Mouse (Mus musculus) midbrain, embryonic 16.5 days (tissue): Measurements from ENCODE around the gene Adprh. TPM values are rescaled to one million over a fixed set of nuclear protein-coding genes. Genes with fewer than 3 reads are reported as not detected.

Experiments
- ATAC-seq: fragments of 200-750 bp; cut with Nextera tagmentation; 2 replicates; pipeline ENCODE4 v1.8.0; 2017; ENCODE audit warnings: moderate TSS enrichment
- H3K27ac ChIP-seq: fragments of 300-500 bp; sonication (generic); 2 replicates; pipeline ENCODE4 v1.5.1; 2014; ENCODE audit warnings: mild to moderate bottlenecking, low read length, mixed read lengths
- H3K27me3 ChIP-seq: fragments of 300-500 bp; sonication (generic); 2 replicates; pipeline ENCODE4 v1.6.1; 2014; ENCODE audit warnings: low read depth, low read length, mixed read lengths; ENCODE audit not compliant: control insufficient read depth, insufficient read depth
- H3K36me3 ChIP-seq: fragments of 300-500 bp; sonication (generic); 2 replicates; pipeline ENCODE4 v1.6.1; 2014; ENCODE audit warnings: mild to moderate bottlenecking, low read length, moderate library complexity, mixed read lengths; ENCODE audit not compliant: control insufficient read depth, insufficient read depth
- H3K4me1 ChIP-seq: fragments of 300-500 bp; sonication (generic); 2 replicates; pipeline ENCODE4 v1.6.1; 2014; ENCODE audit warnings: mild to moderate bottlenecking, low read length, mixed read lengths; ENCODE audit not compliant: control insufficient read depth, insufficient read depth
- H3K4me2 ChIP-seq: fragments of 300-500 bp; sonication (generic); 2 replicates; pipeline ENCODE4 v1.6.1; 2014; ENCODE audit warnings: mild to moderate bottlenecking, low read length, mixed read lengths
- H3K4me3 ChIP-seq: fragments of 300-500 bp; sonication (generic); 2 replicates; pipeline ENCODE4 v1.5.1; 2014; ENCODE audit warnings: low read depth, mild to moderate bottlenecking, low read length, moderate library complexity, mixed read lengths
- H3K9ac ChIP-seq: fragments of 300-500 bp; sonication (generic); 2 replicates; pipeline ENCODE4 v1.6.1; 2014; ENCODE audit warnings: low read depth, low read length, mixed read lengths
- H3K9me3 ChIP-seq: fragments of 300-500 bp; sonication (generic); replicated peaks from 2 replicates; pipeline ENCODE4 v1.6.1; 2014; ENCODE audit warnings: mild to moderate bottlenecking, low read length, mixed read lengths; ENCODE audit not compliant: control insufficient read depth, poor library complexity, severe bottlenecking
- WGBS: fragments of 180-500 bp; shearing (Covaris S2); extraction: QIAGEN DNeasy Blood & Tissue Kit; methylation state at CpG from one replicate; pipeline ENCODE4 v1.1.7; 2014; 5-methylcytosine and 5-hydroxymethylcytosine counted together
- polyA plus RNA-seq: library from polyadenylated mRNA; unstranded; fragments of >200 nt; fragmentation: Nextera tagmentation; extraction: Ambion mirVana; gene quantifications from 2 replicates; pipeline ENCODE4 v1.2.1, GENCODE M21; 2015

Adprh gene
- polyA plus RNA-seq, 1 experiment from 2014 or later, result 160 TPM

DNA sequence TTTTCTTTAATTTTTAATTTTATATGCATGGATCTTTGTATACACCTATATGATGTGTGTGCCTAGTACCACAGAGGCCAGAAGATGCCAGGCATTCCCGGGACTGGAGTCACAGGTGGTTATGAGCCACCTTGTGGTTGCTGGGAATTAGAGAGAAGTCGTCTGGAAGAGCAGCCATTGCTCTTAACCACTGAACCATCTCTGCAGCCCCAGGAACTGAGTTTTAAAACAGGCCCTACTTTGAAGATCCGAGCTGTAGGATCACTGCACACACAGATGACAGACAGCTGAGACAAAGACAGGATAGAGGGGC is 16.2 kb upstream of the Adprh start:
- WGBS, result 36% methylated on average over 3 of the region's 3 CpGs

DNA sequence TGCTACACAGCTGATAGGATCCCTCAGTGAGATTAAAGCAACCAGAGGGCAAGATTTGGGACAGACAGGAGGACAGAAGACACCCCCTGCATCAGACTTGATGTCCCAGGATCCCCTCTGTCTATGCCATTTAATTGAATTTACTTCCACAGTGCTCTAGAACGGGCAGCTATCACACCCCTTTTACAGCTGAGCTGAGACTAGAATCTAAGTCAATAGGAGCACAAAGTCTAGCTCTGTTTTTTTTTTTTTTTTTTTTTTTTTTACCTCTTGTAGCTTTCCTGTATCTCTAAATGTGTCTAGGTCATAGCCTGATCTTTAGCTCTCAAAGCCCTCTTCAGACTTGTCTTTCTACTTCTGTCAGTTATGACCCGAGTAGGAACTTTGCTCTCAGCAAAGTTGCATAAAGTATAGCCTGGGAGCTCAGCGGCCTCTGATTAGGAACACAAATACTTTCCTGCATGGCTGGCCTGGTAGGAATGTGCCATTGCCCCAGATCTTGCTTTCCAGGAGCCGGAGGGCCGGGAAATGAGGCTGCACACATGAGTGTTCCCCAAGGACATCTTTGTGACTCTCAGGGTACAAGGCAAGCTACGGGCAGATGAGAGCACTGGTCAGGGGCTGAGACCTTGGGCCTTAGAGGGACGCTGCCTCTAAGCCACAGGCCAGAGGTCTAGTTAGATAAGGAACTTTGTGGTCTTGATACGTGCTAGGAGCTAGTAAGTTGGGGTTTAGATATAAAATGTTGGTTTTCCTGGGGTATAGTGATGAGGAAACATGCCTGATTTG is 15.6 kb upstream of the Adprh start:
- H3K9ac ChIP-seq, result no peak overlapping the region
- 85% methylated on average over 8 of the region's 8 CpGs for WGBS

More for the DNA sequence above, 16.2 kb upstream of the Adprh start:
- no peak for ATAC-seq
- no peak overlapping the region for H3K9ac ChIP-seq
- H3K36me3 ChIP-seq, result no peaks in the 10 kb centered on the region
- no peaks in the 10 kb centered on the region for H3K9me3 ChIP-seq
- H3K27me3 ChIP-seq, result no peaks in the 10 kb centered on the region
- no peak overlapping the region for H3K4me2 ChIP-seq
- no peak overlapping the region for H3K4me3 ChIP-seq
- H3K4me1 ChIP-seq, result no peaks in the 10 kb centered on the region
- no peak overlapping the region for H3K27ac ChIP-seq

DNA sequence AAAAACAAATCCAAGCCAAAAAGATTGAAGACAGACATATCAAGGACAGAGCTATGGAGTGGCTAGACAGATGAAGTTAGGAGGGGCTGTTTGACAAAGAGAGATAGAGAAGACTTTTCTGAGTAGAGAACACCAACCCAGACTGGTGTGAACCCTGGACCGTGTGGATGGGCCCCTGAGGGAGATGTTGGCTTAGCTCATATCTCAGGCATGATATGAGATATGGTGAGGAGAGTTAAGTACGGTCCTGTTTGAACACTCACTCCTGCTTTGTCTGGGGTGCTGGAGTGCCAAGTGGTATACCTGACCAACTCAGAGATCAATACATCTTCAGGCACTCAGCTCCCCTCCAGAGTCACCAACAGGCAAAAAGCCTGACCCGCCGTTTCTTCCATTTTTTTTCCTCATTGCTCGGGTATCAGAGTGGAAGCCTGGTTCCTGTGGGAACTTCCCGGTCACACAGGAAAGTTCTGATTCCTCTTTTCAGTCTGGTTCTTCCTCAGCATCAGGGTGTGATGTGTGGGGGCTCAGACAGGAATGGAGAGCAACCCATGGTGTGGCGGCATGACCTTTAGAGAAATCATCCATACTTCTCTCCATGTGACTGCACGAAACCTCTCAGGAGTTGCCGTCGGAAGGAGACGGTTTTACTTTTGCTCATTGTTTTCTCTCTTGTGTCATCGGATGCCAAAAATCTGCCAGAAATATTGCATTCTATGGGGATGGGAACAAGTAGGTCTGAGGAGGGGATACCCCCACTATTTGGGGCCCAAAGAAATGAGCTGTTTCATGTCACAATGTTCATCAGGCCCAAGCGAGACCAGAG is 14.8 kb upstream of the Adprh start:
- no peaks in the 10 kb centered on the region for H3K9me3 ChIP-seq
- no peak overlapping the region for H3K27ac ChIP-seq
- no peak overlapping the region for H3K9ac ChIP-seq
- no peaks in the 10 kb centered on the region for H3K4me1 ChIP-seq
- no peak overlapping the region for H3K4me2 ChIP-seq
- no peak for ATAC-seq
- 89% methylated on average over 13 of the region's 13 CpGs for WGBS
- H3K4me3 ChIP-seq, result no peak overlapping the region
- H3K36me3 ChIP-seq, result no peaks in the 10 kb centered on the region
- H3K27me3 ChIP-seq, result no peaks in the 10 kb centered on the region

More for the DNA sequence above, 15.6 kb upstream of the Adprh start:
- H3K4me3 ChIP-seq, result no peak overlapping the region
- H3K27ac ChIP-seq, result no peak overlapping the region
- no peaks in the 10 kb centered on the region for H3K4me1 ChIP-seq
- H3K27me3 ChIP-seq, result no peaks in the 10 kb centered on the region
- no peak for ATAC-seq
- H3K36me3 ChIP-seq, result no peaks in the 10 kb centered on the region
- H3K4me2 ChIP-seq, result no peak overlapping the region
- H3K9me3 ChIP-seq, result no peaks in the 10 kb centered on the region

DNA sequence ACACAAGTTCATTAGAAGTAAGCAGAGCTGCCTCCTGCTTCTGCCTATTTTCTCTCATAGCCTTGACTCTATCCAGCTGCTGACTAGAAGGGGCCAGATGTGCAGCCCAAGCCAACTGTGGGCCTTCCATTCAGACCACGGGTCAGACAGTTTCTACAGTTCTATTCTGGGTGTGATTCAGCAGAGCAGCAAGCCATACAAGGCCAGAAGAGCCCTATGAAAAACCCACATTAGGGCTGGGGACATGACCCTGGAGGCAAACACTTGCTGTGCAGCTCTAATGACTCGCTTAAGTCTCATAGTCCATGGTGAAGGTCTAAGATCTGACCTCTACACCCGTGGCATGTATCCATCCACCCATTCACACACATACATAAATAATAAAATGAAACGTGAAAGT is 13.6 kb upstream of the Adprh start:
- H3K4me2 ChIP-seq, result no peak overlapping the region
- H3K4me1 ChIP-seq, result no peaks in the 10 kb centered on the region
- H3K9ac ChIP-seq, result no peak overlapping the region
- H3K36me3 ChIP-seq, result no peaks in the 10 kb centered on the region
- no peaks in the 10 kb centered on the region for H3K27me3 ChIP-seq
- no peaks in the 10 kb centered on the region for H3K9me3 ChIP-seq
- no peak for ATAC-seq
- WGBS, result 86% methylated on average over 4 of the region's 4 CpGs
- H3K27ac ChIP-seq, result no peak overlapping the region
- H3K4me3 ChIP-seq, result no peak overlapping the region

DNA sequence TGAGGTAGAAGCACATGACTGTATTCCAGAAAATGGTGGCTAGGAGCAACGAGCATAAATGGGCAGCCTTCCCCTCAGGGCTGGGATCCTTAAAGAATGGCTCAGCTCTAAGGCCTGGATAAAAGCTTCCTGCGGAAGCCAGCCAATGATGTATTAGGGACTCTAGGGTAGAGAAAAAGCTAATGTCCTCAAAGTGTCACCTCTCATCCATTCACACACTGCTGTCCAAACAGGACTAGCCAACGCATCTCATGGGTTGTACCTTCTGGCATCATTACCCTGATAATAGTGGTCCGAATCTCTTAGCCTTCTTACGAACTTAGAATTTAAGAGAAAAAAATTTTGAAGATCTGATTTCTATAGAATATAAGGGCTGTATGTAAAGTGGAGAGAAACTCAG is 10.8 kb upstream of the Adprh start:
- no peaks in the 10 kb centered on the region for H3K4me1 ChIP-seq
- H3K4me3 ChIP-seq, result no peak overlapping the region
- WGBS, result 91% methylated on average over 5 of the region's 5 CpGs
- ATAC-seq, result no peak
- H3K4me2 ChIP-seq, result no peak overlapping the region
- no peaks in the 10 kb centered on the region for H3K36me3 ChIP-seq
- H3K27ac ChIP-seq, result no peak overlapping the region
- H3K27me3 ChIP-seq, result no peaks in the 10 kb centered on the region
- no peak overlapping the region for H3K9ac ChIP-seq
- H3K9me3 ChIP-seq, result no peaks in the 10 kb centered on the region

DNA sequence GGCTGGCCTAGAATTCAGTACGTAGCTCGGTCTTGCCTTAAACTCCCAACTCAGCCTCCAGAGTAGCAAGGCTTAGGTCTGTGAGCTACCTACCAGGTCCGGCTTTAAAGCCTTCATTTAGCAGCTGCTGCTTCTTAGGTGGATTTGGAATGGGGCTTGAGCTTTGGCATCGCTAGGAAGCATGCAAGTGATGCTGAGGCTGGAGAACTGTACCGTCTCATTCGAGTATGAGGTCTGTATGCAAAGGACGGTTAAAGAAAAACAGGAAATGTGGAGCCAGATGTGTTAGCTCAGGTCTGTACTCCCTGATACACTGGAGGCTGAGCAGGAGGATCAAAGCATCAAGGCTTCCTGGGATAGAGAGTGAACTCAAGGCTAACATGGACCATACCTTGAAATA is 9.7 kb upstream of the Adprh start:
- WGBS, result 89% methylated on average over 7 of the region's 7 CpGs

DNA sequence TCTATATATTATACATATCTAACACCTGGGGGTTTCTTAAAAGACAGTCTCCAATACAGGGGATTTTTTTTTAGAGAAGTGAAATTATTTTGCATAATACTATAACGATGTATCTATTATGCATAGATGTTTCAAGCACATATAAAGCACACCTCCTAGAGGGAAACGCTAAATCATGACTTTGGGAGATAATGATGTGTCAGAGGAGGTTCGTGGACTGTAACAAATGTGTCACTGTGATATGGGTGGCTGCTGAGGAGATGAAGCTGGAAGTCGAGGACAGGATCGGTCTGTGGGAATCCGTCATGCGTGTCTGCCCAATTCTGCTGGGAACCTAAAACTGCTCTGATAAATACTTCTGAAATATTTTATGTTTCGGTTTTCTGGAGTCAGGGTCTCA is 9.2 kb upstream of the Adprh start:
- Histone ChIP-seq H3K9me3 (no peaks in the 10 kb centered on the region), H3K27ac (no peak overlapping the region), H3K4me1 (no peaks in the 10 kb centered on the region), H3K27me3 (no peaks in the 10 kb centered on the region), H3K36me3 (no peaks in the 10 kb centered on the region), H3K9ac (no peak overlapping the region), H3K4me3 (no peak overlapping the region), H3K4me2 (no peak overlapping the region)
- no peak for ATAC-seq
- 81% methylated on average over 8 of the region's 8 CpGs for WGBS

More for the DNA sequence above, 9.7 kb upstream of the Adprh start:
- Histone ChIP-seq H3K27me3 (no peaks in the 10 kb centered on the region), H3K4me1 (no peaks in the 10 kb centered on the region), H3K36me3 (no peaks in the 10 kb centered on the region), H3K4me3 (no peak overlapping the region), H3K4me2 (no peak overlapping the region), H3K27ac (no peak overlapping the region), H3K9me3 (no peaks in the 10 kb centered on the region), H3K9ac (no peak overlapping the region)
- ATAC-seq, result no peak

DNA sequence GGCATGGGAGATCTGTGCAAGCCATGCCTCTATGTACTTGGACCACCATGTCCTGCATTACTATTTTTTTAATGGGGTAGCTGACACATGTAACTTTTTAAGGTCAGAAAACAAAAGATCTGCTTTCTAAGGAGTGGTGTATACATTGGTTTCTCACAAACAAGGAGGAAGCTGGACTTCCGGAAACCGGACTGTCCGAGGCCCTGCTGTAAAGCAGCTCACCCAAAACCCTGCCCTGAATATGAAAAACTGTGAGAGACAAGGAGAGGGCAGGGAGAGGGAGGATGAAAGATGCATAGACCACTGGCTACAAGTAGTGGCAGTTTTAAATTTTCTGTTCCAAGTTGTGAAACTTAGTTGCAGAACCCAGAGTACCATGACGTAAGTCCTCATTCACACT is 7.5 kb upstream of the Adprh start:
- Histone ChIP-seq H3K4me2 (no peak overlapping the region), H3K9me3 (no peaks in the 10 kb centered on the region), H3K27ac (no peak overlapping the region), H3K4me3 (no peak overlapping the region), H3K4me1 (no peaks in the 10 kb centered on the region), H3K36me3 (no peaks in the 10 kb centered on the region), H3K27me3 (no peaks in the 10 kb centered on the region), H3K9ac (no peak overlapping the region)
- 92% methylated on average over 4 of the region's 4 CpGs for WGBS
- no peak for ATAC-seq

DNA sequence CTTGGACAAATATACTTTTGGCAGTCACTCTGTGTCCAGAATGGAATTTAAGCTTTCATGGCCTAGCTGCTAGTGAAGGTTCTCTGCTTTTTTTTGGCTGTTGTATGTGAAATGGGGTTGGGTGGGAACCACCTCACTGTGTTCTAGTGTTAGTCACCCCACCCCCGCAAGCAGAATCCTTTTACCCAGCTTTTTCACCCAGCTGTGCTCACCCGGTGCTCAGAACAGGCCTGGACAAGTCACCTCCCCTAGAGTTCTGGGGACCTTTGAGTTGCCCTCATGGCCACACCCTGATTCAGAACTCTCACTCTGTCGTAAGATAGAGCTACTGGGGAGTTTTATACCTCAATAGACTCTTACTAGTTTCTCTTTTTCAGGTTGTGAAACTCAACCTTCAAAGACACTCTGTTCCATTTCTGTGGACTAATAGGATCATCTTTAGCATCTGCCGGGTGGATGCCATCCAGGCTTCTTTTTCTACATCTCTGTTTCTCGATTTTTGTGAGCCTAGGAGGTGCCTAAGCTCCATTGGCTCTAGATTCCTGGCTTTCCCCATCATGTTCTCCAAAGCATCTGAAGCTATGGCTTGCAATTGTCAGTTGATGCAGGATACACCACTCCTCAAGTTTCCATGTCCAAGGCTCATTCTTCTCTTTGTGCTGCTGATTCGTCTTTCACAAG is 6.2 kb upstream of the Adprh start:
- Histone ChIP-seq H3K9ac (no peak overlapping the region), H3K27ac (no peak overlapping the region), H3K36me3 (no peaks in the 10 kb centered on the region), H3K4me1 (no peaks in the 10 kb centered on the region), H3K27me3 (no peaks in the 10 kb centered on the region), H3K9me3 (no peaks in the 10 kb centered on the region), H3K4me2 (no peak overlapping the region), H3K4me3 (no peak overlapping the region)
- 74% methylated on average over 6 of the region's 6 CpGs for WGBS
- no peak for ATAC-seq
